Comparison of ENCODE assay signal across 15 mouse cellular contexts in the genomic region with DNA sequence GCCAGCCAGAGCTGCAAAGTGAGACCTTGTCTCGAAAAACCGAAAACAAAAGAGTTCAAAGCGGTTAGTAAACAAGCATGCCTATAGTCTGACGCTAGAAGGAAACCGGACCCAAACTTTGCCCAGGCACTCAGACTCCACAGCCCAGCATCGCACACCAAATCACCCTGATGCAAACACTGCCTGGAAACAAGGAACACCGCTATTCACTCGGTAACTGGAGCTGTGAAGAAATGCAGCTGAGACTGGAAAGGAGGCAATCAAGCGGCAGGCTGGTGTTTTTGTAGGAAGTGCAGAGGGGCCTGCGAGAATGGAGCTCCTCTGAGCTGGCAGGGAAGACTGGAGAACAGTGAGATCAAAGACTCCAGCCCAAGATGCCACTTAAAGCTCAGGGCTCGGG. TPM values are rescaled to one million over a fixed set of nuclear protein-coding genes. Genes with fewer than 3 reads are reported as not detected.
DNase-seq lines count a peak whose midpoint lies in the region; ATAC-seq and TF ChIP-seq lines count a peak whose summit lies in the region.
"Had no signal": no experiment of that assay in that cellular context is flagged by ENCODE, and none has a peak within 500 bp of the region (broad histone marks: within the 10 kb centered on the region; RNA-seq: fewer than 3 reads in every experiment).

No protein-coding gene starts in this region.

- H3K27me3 ChIP-seq in hindbrain, postnatal 0 days (ENCODE audit: insufficient read depth, low read length), result no peaks in the 10 kb centered on the region
- H3K27me3 ChIP-seq in hindbrain, embryonic 11.5 days (ENCODE audit: control insufficient read depth, insufficient read depth, low read length), result no peaks in the 10 kb centered on the region
- H3K27me3 ChIP-seq in embryonic facial prominence, embryonic 14.5 days (replicated peaks; ENCODE audit: control insufficient read depth, insufficient read depth, low read length), result no peaks in the 10 kb centered on the region
- H3K27me3 ChIP-seq in midbrain, embryonic 15.5 days (replicated peaks), result no peaks in the 10 kb centered on the region
- H3K27me3 ChIP-seq: embryonic facial prominence, embryonic 15.5 days had no signal

- 33% methylated on average over 11 of the region's 11 CpGs for WGBS in hindbrain, postnatal 0 days
- 35% methylated on average over 11 of the region's 11 CpGs for WGBS in hindbrain, embryonic 11.5 days
- WGBS in embryonic facial prominence, embryonic 14.5 days, result 35% methylated on average over 11 of the region's 11 CpGs
- WGBS in midbrain, embryonic 15.5 days, result 31% methylated on average over 11 of the region's 11 CpGs

- H3K36me3 ChIP-seq in hindbrain, postnatal 0 days (ENCODE audit: insufficient read depth, low read length), result no peaks in the 10 kb centered on the region
- H3K36me3 ChIP-seq in hindbrain, embryonic 11.5 days (ENCODE audit: control insufficient read depth, insufficient read depth, low read length), result no peaks in the 10 kb centered on the region
- no peaks in the 10 kb centered on the region for H3K36me3 ChIP-seq in embryonic facial prominence, embryonic 14.5 days (ENCODE audit: control insufficient read depth, insufficient read depth, low read length)
- H3K36me3 ChIP-seq in midbrain, embryonic 15.5 days (replicated peaks), result no peaks in the 10 kb centered on the region
- H3K36me3 ChIP-seq: embryonic facial prominence, embryonic 15.5 days had no signal

- H3K4me2 ChIP-seq in hindbrain, postnatal 0 days (ENCODE audit: low read depth, low read length), result no peak overlapping the region
- H3K4me2 ChIP-seq in hindbrain, embryonic 11.5 days (replicated peaks; ENCODE audit: low read depth, low read length), result no peak overlapping the region
- H3K4me2 ChIP-seq in embryonic facial prominence, embryonic 14.5 days (ENCODE audit: low read depth, low read length), result no peak overlapping the region
- H3K4me2 ChIP-seq in midbrain, embryonic 15.5 days, result no peak overlapping the region
- H3K4me2 ChIP-seq: embryonic facial prominence, embryonic 15.5 days had no signal

- H3K4me3 ChIP-seq in hindbrain, postnatal 0 days (ENCODE audit: low read length), result no peak overlapping the region
- H3K4me3 ChIP-seq in hindbrain, embryonic 11.5 days (ENCODE audit: low read depth, low read length), result no peak overlapping the region
- H3K4me3 ChIP-seq in embryonic facial prominence, embryonic 14.5 days (ENCODE audit: low read depth, low read length), result no peak overlapping the region
- no peak overlapping the region for H3K4me3 ChIP-seq in midbrain, embryonic 15.5 days
- H3K4me3 ChIP-seq: embryonic facial prominence, embryonic 15.5 days had no signal

- no peak for TF ChIP-seq CTCF in hindbrain, postnatal 0 days (IDR thresholded peaks at IDR 0.05; ENCODE audit: low read depth)

- peak overlapping the region; percentile 20; the same call in 1 of the 2 replicates for H3K27ac ChIP-seq in hindbrain, postnatal 0 days
- no peak overlapping the region for H3K27ac ChIP-seq in hindbrain, embryonic 11.5 days (ENCODE audit: low read depth, low read length)
- no peak overlapping the region for H3K27ac ChIP-seq in embryonic facial prominence, embryonic 14.5 days (replicated peaks; ENCODE audit: low read depth, low read length)
- H3K27ac ChIP-seq in midbrain, embryonic 15.5 days, result peak overlapping the region; percentile 30; the same call in 1 of the 2 replicates
- H3K27ac ChIP-seq: embryonic facial prominence, embryonic 15.5 days had no signal

- no peak for ATAC-seq in hindbrain, postnatal 0 days
- no peak for ATAC-seq in hindbrain, embryonic 11.5 days (ENCODE audit: low FRiP score)
- ATAC-seq in embryonic facial prominence, embryonic 14.5 days (ENCODE audit: low read depth), result no peak
- 0 out of 2 replicates have a peak, but pooled peaks have one; percentile 1 for ATAC-seq in midbrain, embryonic 15.5 days (replicated peaks)

- no peak overlapping the region for H3K9ac ChIP-seq in hindbrain, postnatal 0 days (replicated peaks; ENCODE audit: low read length)
- no peak overlapping the region for H3K9ac ChIP-seq in hindbrain, embryonic 11.5 days (ENCODE audit: low read depth, low read length)
- 0 out of 2 replicates have a peak overlapping the region, but pooled peaks have one; percentile 5 for H3K9ac ChIP-seq in embryonic facial prominence, embryonic 14.5 days (ENCODE audit: low read depth, low read length)
- no peak overlapping the region; the same call in 1 of the 2 replicates for H3K9ac ChIP-seq in midbrain, embryonic 15.5 days
- H3K9ac ChIP-seq: embryonic facial prominence, embryonic 15.5 days had no signal

- H3K4me1 ChIP-seq in hindbrain, postnatal 0 days (ENCODE audit: insufficient read depth, low read length), result peaks cover 4% of the 10 kb centered on the region; the same call in 1 of the 2 replicates
- H3K4me1 ChIP-seq in hindbrain, embryonic 11.5 days (replicated peaks; ENCODE audit: control insufficient read depth, insufficient read depth, low read length), result no peaks in the 10 kb centered on the region
- H3K4me1 ChIP-seq in embryonic facial prominence, embryonic 14.5 days (ENCODE audit: control insufficient read depth, insufficient read depth, low read length), result no peaks in the 10 kb centered on the region; the same call in 1 of the 2 replicates
- H3K4me1 ChIP-seq in midbrain, embryonic 15.5 days, result peaks cover 6% of the 10 kb centered on the region

- DNase-seq in embryo, embryonic 10.5 days (ENCODE audit: low spot score), result peak; percentile 25
- no peak for DNase-seq in embryo, embryonic 11 days
- DNase-seq in hindbrain, postnatal 0 days (ENCODE audit: low spot score), result no peak
- DNase-seq in hindbrain, embryonic 11.5 days (ENCODE audit: low spot score), result no peak
- DNase-seq in embryonic facial prominence, embryonic 14.5 days (ENCODE audit: low spot score), result no peak
- DNase-seq in adrenal gland, adult 8-10 months, result no peak
- no peak for DNase-seq in testis, postnatal 10 days (ENCODE audit: low spot score)
- DNase-seq: gastrocnemius, postnatal 10 days; kidney, adult 9 months had no signal

- H3K9me3 ChIP-seq in hindbrain, postnatal 0 days (ENCODE audit: low read length), result no peaks in the 10 kb centered on the region
- no peaks in the 10 kb centered on the region for H3K9me3 ChIP-seq in hindbrain, embryonic 11.5 days (ENCODE audit: control insufficient read depth, low read length)
- H3K9me3 ChIP-seq in embryonic facial prominence, embryonic 14.5 days (ENCODE audit: control insufficient read depth, low read length), result no peaks in the 10 kb centered on the region
- no peaks in the 10 kb centered on the region for H3K9me3 ChIP-seq in midbrain, embryonic 15.5 days
- H3K9me3 ChIP-seq: embryonic facial prominence, embryonic 15.5 days had no signal

RNA-seq across cellular contexts. Expression of a gene that starts 46.9 kb away (rescaled TPM):
- not detected in 2 replicates for total RNA-seq in hindbrain, postnatal 0 days (2014; rRNA removed)
- polyA plus RNA-seq in hindbrain, postnatal 0 days (2015; fragmentation: Nextera tagmentation; extraction: Ambion mirVana), result not detected in 2 replicates
- polyA plus RNA-seq in hindbrain, embryonic 11.5 days (2014; fragmentation: Nextera tagmentation; extraction: Ambion mirVana), result not detected in 2 replicates
- polyA plus RNA-seq in embryonic facial prominence, embryonic 14.5 days (2014; fragmentation: Nextera tagmentation; extraction: Ambion mirVana), result 0.36 and 0.88 TPM in 2 replicates
- 0.08 TPM in 1 of 2 replicates, not detected in the other for polyA plus RNA-seq in midbrain, embryonic 15.5 days (2015; fragmentation: Nextera tagmentation; extraction: Ambion mirVana)
- total RNA-seq in adrenal gland, adult 8-10 months (2022), result not detected
- total RNA-seq: ES-E14; left cerebral cortex, adult 8-10 months; megakaryocyte-erythroid progenitor cell, adult 5-6 weeks had no signal
- polyA plus RNA-seq: embryonic facial prominence, embryonic 15.5 days; liver, embryonic 16.5 days had no signal

Comparison
In these comparisons a context has a peak if more than half of its experiments do, and no peak if none do; other contexts are left out.
1. H3K27ac ChIP-seq: peak in hindbrain, postnatal 0 days (single experiment) and midbrain, embryonic 15.5 days (single experiment); none in hindbrain, embryonic 11.5 days (single experiment) and embryonic facial prominence, embryonic 14.5 days (single experiment).